Mouse (Mus musculus) hindbrain, embryonic 13.5 days (tissue): ENCODE measurements at regions not wholly inside any gene's neighbourhood (a gene's known extent, or its start where the extent isn't known, plus 50 kb on each side); places are given as distances from the start of the nearest gene placed in this dataset.
A peak's percentile ranks its signal among the peaks of the same experiment; 100 is the strongest.

Source experiments
- ATAC-seq: fragments of 200-750 bp; cut with Nextera tagmentation; 2 replicates; pipeline ENCODE4 v1.8.0; 2017; ENCODE audit warnings: moderate TSS enrichment; ENCODE audit not compliant: low FRiP score
- H3K27ac ChIP-seq: fragments of 300-500 bp; sonication (generic); 2 replicates; pipeline ENCODE4 v1.5.1; 2015; ENCODE audit warnings: inconsistent platforms, mild to moderate bottlenecking, moderate library complexity
- H3K27me3 ChIP-seq: fragments of 300-500 bp; sonication (generic); 2 replicates; pipeline ENCODE4 v1.6.1; 2015; ENCODE audit warnings: mild to moderate bottlenecking, inconsistent platforms
- H3K36me3 ChIP-seq: fragments of 300-500 bp; sonication (generic); 2 replicates; pipeline ENCODE4 v1.6.1; 2015; ENCODE audit warnings: mild to moderate bottlenecking, inconsistent platforms
- H3K4me1 ChIP-seq: fragments of 300-500 bp; sonication (generic); replicated peaks from 2 replicates; pipeline ENCODE4 v1.6.1; 2015; ENCODE audit warnings: inconsistent platforms
- H3K4me2 ChIP-seq: fragments of 300-500 bp; sonication (generic); 2 replicates; pipeline ENCODE4 v1.6.1; 2015; ENCODE audit warnings: inconsistent platforms, mild to moderate bottlenecking, moderate library complexity
- H3K4me3 ChIP-seq: fragments of 300-500 bp; sonication (generic); 2 replicates; pipeline ENCODE4 v1.5.1; 2015; ENCODE audit warnings: mild to moderate bottlenecking, inconsistent platforms
- H3K9ac ChIP-seq: fragments of 300-500 bp; sonication (generic); 2 replicates; pipeline ENCODE4 v1.6.1; 2015; ENCODE audit warnings: mild to moderate bottlenecking, inconsistent platforms
- H3K9me3 ChIP-seq: fragments of 300-500 bp; sonication (generic); 2 replicates; pipeline ENCODE4 v1.6.1; 2016; ENCODE audit warnings: inconsistent platforms
- WGBS: fragments of 180-500 bp; shearing (Covaris S2); methylation state at CpG from one replicate; pipeline ENCODE4 v1.1.7; 2015; 5-methylcytosine and 5-hydroxymethylcytosine counted together

- Histone ChIP-seq H3K4me2 (no peak overlapping the region), H3K27me3 (no peaks in the 10 kb centered on the region), H3K36me3 (no peaks in the 10 kb centered on the region), H3K4me3 (no peak overlapping the region), H3K9ac (no peak overlapping the region), H3K27ac (no peak overlapping the region), H3K9me3 (no peaks in the 10 kb centered on the region), H3K4me1 (peaks cover 11% of the 10 kb centered on the region)
- 75% methylated on average over 5 of the region's 5 CpGs for WGBS
- no peak for ATAC-seq
These were observed 270.3 kb upstream of the Gpc5 start for GRCm38 (mm10) chr14:114821672-114822071.

- peaks cover 3% of the 10 kb centered on the region; the same call in 1 of the 2 replicates for H3K4me1 ChIP-seq
These were observed 265.2 kb upstream of the Gpc5 start for GRCm38 (mm10) chr14:114826662-114827321.

GRCm38 (mm10) chr14:114829310-114829709, 262.7 kb upstream of the Gpc5 start:
- H3K4me2 ChIP-seq: no peak overlapping the region
- no peak overlapping the region for H3K9ac ChIP-seq
- no peaks in the 10 kb centered on the region for H3K27me3 ChIP-seq
- ATAC-seq: no peak
- no peaks in the 10 kb centered on the region for H3K9me3 ChIP-seq
- no peaks in the 10 kb centered on the region for H3K36me3 ChIP-seq
- H3K4me3 ChIP-seq: no peak overlapping the region
- H3K27ac ChIP-seq: 0 out of 2 replicates have a peak overlapping the region, but pooled peaks have one; percentile 8
- 34% methylated on average over 2 of the region's 2 CpGs for WGBS
- H3K4me1 ChIP-seq: peaks cover 3% of the 10 kb centered on the region; the same call in 1 of the 2 replicates

More at GRCm38 (mm10) chr14:114826662-114827321, 265.2 kb upstream of the Gpc5 start:
- H3K9me3 ChIP-seq: no peaks in the 10 kb centered on the region
- H3K4me2 ChIP-seq: no peak overlapping the region
- 76% methylated on average over 10 of the region's 10 CpGs for WGBS
- H3K9ac ChIP-seq: no peak overlapping the region
- no peaks in the 10 kb centered on the region for H3K27me3 ChIP-seq
- ATAC-seq: no peak
- no peak overlapping the region for H3K27ac ChIP-seq
- H3K4me3 ChIP-seq: no peak overlapping the region
- no peaks in the 10 kb centered on the region for H3K36me3 ChIP-seq

- ATAC-seq: no peak
- Histone ChIP-seq H3K4me2 (no peak overlapping the region), H3K36me3 (no peaks in the 10 kb centered on the region), H3K4me1 (peaks cover 8% of the 10 kb centered on the region; the same call in 1 of the 2 replicates), H3K27me3 (no peaks in the 10 kb centered on the region), H3K9me3 (no peaks in the 10 kb centered on the region), H3K4me3 (no peak overlapping the region), H3K9ac (no peak overlapping the region), H3K27ac (no peak overlapping the region)
- WGBS: 60% methylated on average over 11 of the region's 11 CpGs
These were observed 259.0 kb upstream of the Gpc5 start for GRCm38 (mm10) chr14:114832987-114833386.

- no peak for ATAC-seq
- 38% methylated on average over 3 of the region's 3 CpGs for WGBS
- Histone ChIP-seq H3K4me3 (no peak overlapping the region), H3K9me3 (no peaks in the 10 kb centered on the region), H3K27ac (no peak overlapping the region), H3K27me3 (no peaks in the 10 kb centered on the region), H3K4me2 (no peak overlapping the region), H3K36me3 (no peaks in the 10 kb centered on the region), H3K9ac (no peak overlapping the region), H3K4me1 (peaks cover 6% of the 10 kb centered on the region; the same call in 1 of the 2 replicates)
These were observed 255.2 kb upstream of the Gpc5 start for GRCm38 (mm10) chr14:114836723-114837349.

- H3K36me3 ChIP-seq: no peaks in the 10 kb centered on the region
- no peaks in the 10 kb centered on the region for H3K27me3 ChIP-seq
- H3K9ac ChIP-seq: no peak overlapping the region
- H3K9me3 ChIP-seq: no peaks in the 10 kb centered on the region
- peak overlapping the region; percentile 32 for H3K4me2 ChIP-seq
- 32% methylated on average over 16 of the region's 16 CpGs for WGBS
- no peak overlapping the region for H3K27ac ChIP-seq
- peaks cover 6% of the 10 kb centered on the region; the same call in 1 of the 2 replicates for H3K4me1 ChIP-seq
- 0 out of 2 replicates have a peak, but pooled peaks have one; percentile 52 for ATAC-seq
- H3K4me3 ChIP-seq: no peak overlapping the region
These were observed 254.3 kb upstream of the Gpc5 start for GRCm38 (mm10) chr14:114837652-114838276.

- H3K27ac ChIP-seq: no peak overlapping the region
- 74% methylated on average over 2 of the region's 2 CpGs for WGBS
- peaks cover 10% of the 10 kb centered on the region; the same call in 1 of the 2 replicates for H3K4me1 ChIP-seq
- no peaks in the 10 kb centered on the region for H3K27me3 ChIP-seq
- no peak for ATAC-seq
- H3K4me3 ChIP-seq: no peak overlapping the region
- H3K9me3 ChIP-seq: no peaks in the 10 kb centered on the region
- no peak overlapping the region for H3K9ac ChIP-seq
- no peak overlapping the region for H3K4me2 ChIP-seq
- no peaks in the 10 kb centered on the region for H3K36me3 ChIP-seq
These were observed 252.6 kb upstream of the Gpc5 start for GRCm38 (mm10) chr14:114839340-114839903.

- Histone ChIP-seq H3K9ac (no peak overlapping the region), H3K27me3 (no peaks in the 10 kb centered on the region), H3K36me3 (no peaks in the 10 kb centered on the region), H3K4me2 (no peak overlapping the region), H3K4me1 (peaks cover 10% of the 10 kb centered on the region; the same call in 1 of the 2 replicates), H3K4me3 (no peak overlapping the region), H3K9me3 (no peaks in the 10 kb centered on the region), H3K27ac (no peak overlapping the region)
- no peak for ATAC-seq
- 88% methylated on average over 5 of the region's 5 CpGs for WGBS
These were observed 251.2 kb upstream of the Gpc5 start for GRCm38 (mm10) chr14:114840766-114841165.

GRCm38 (mm10) chr14:114841552-114841951, 250.5 kb upstream of the Gpc5 start:
- Histone ChIP-seq H3K9me3 (no peaks in the 10 kb centered on the region), H3K4me3 (no peak overlapping the region), H3K9ac (no peak overlapping the region), H3K4me1 (peaks cover 10% of the 10 kb centered on the region; the same call in 1 of the 2 replicates), H3K27me3 (no peaks in the 10 kb centered on the region), H3K4me2 (no peak overlapping the region), H3K27ac (no peak overlapping the region), H3K36me3 (no peaks in the 10 kb centered on the region)
- no peak for ATAC-seq
- WGBS: 76% methylated on average over 5 of the region's 5 CpGs

- Histone ChIP-seq H3K4me2 (no peak overlapping the region), H3K27ac (no peak overlapping the region), H3K4me3 (no peak overlapping the region), H3K9ac (no peak overlapping the region), H3K9me3 (no peaks in the 10 kb centered on the region), H3K27me3 (no peaks in the 10 kb centered on the region), H3K4me1 (peaks cover 10% of the 10 kb centered on the region; the same call in 1 of the 2 replicates), H3K36me3 (no peaks in the 10 kb centered on the region)
- no peak for ATAC-seq
- 88% methylated on average over 8 of the region's 8 CpGs for WGBS
These were observed 249.7 kb upstream of the Gpc5 start for GRCm38 (mm10) chr14:114842327-114842726.

- H3K27ac ChIP-seq: no peak overlapping the region
- no peak overlapping the region for H3K4me2 ChIP-seq
- 34% methylated on average over 6 of the region's 6 CpGs for WGBS
- no peak overlapping the region for H3K4me3 ChIP-seq
- H3K9ac ChIP-seq: no peak overlapping the region
- peak; percentile 63; the same call in 1 of the 2 replicates for ATAC-seq
- H3K27me3 ChIP-seq: no peaks in the 10 kb centered on the region
- 0 out of 2 replicates have a peak, but pooled peaks cover 4% of the 10 kb centered on the region for H3K4me1 ChIP-seq
- no peaks in the 10 kb centered on the region for H3K36me3 ChIP-seq
- H3K9me3 ChIP-seq: no peaks in the 10 kb centered on the region
These were observed 248.8 kb upstream of the Gpc5 start for GRCm38 (mm10) chr14:114843105-114843743.
